In the genomic region with DNA sequence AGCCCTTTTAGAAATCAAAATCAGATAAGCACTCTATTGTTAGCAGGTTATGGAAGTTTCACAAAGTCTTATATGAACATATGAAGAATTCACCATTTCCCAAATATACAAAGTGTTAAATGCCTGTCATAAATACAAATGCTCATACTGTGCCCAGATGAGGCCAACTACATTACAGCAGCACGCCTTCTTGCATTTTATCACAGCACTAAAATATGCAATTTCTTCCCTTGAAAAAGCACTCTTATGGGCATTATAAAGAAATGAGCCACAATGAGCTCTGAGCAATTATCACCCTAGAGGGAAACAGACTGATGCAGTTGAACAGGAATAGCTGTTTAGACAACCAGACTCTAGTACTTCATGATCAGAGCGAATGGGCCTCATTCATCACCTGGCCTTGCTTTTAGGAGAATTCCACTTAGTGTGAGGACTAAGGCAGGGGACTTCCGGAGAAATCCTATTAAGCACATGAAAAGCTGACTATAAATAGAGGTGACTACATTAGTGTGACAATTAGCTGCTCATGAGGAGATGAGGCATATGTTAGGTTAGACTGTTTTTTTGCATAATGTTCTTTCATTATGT, we compare ENCODE assay signal across 28 mouse cellular contexts.
DNase-seq lines count a peak whose midpoint lies in the region; ATAC-seq and TF ChIP-seq lines count a peak whose summit lies in the region.
"Had no signal": no experiment of that assay in that cellular context is flagged by ENCODE, and none has a peak within 500 bp of the region (broad histone marks: within the 10 kb centered on the region; RNA-seq: fewer than 3 reads in every experiment).

No protein-coding gene starts in this region.

- H3K4me2 ChIP-seq in forebrain, embryonic 12.5 days, result no peak overlapping the region
- H3K4me2 ChIP-seq in hindbrain, embryonic 13.5 days, result no peak overlapping the region
- no peak overlapping the region for H3K4me2 ChIP-seq in midbrain, postnatal 0 days (ENCODE audit: low read depth, low read length, poor library complexity, severe bottlenecking)
- no peak overlapping the region for H3K4me2 ChIP-seq in midbrain, embryonic 15.5 days
- no peak overlapping the region for H3K4me2 ChIP-seq in neural tube, embryonic 14.5 days (ENCODE audit: low read depth, low read length)
- H3K4me2 ChIP-seq: embryonic facial prominence, embryonic 13.5 days; heart, embryonic 13.5 days; hindbrain, embryonic 14.5 days had no signal

- H3K9ac ChIP-seq in forebrain, embryonic 12.5 days, result no peak overlapping the region
- no peak overlapping the region for H3K9ac ChIP-seq in hindbrain, embryonic 13.5 days
- no peak overlapping the region for H3K9ac ChIP-seq in midbrain, postnatal 0 days (replicated peaks; ENCODE audit: low read length, poor library complexity, severe bottlenecking)
- H3K9ac ChIP-seq in midbrain, embryonic 15.5 days, result no peak overlapping the region
- H3K9ac ChIP-seq in neural tube, embryonic 14.5 days (replicated peaks; ENCODE audit: low read depth, low read length), result no peak overlapping the region
- H3K9ac ChIP-seq: embryonic facial prominence, embryonic 13.5 days; heart, embryonic 13.5 days; hindbrain, embryonic 14.5 days had no signal

- no peaks in the 10 kb centered on the region for H3K36me3 ChIP-seq in forebrain, embryonic 12.5 days (replicated peaks)
- no peaks in the 10 kb centered on the region for H3K36me3 ChIP-seq in forebrain, embryonic 10.5 days (replicated peaks)
- H3K36me3 ChIP-seq in hindbrain, embryonic 13.5 days, result no peaks in the 10 kb centered on the region
- H3K36me3 ChIP-seq in hindbrain, embryonic 10.5 days, result no peaks in the 10 kb centered on the region
- H3K36me3 ChIP-seq in midbrain, postnatal 0 days (ENCODE audit: insufficient read depth, low read length), result no peaks in the 10 kb centered on the region
- no peaks in the 10 kb centered on the region for H3K36me3 ChIP-seq in midbrain, embryonic 15.5 days (replicated peaks)
- no peaks in the 10 kb centered on the region for H3K36me3 ChIP-seq in neural tube, embryonic 14.5 days (ENCODE audit: control insufficient read depth, insufficient read depth, low read length)
- H3K36me3 ChIP-seq: embryonic facial prominence, embryonic 10.5 days; embryonic facial prominence, embryonic 13.5 days; heart, embryonic 10.5 days; heart, embryonic 13.5 days had no signal

- TF ChIP-seq POLR2A in cerebellum, adult 2 months (IDR thresholded peaks at IDR 0.05; ENCODE audit: borderline replicate concordance, insufficient read depth, low read length), result no peak

- no peaks in the 10 kb centered on the region for H3K4me1 ChIP-seq in forebrain, embryonic 12.5 days
- no peaks in the 10 kb centered on the region for H3K4me1 ChIP-seq in forebrain, embryonic 10.5 days
- H3K4me1 ChIP-seq in hindbrain, embryonic 13.5 days (replicated peaks), result no peaks in the 10 kb centered on the region
- no peaks in the 10 kb centered on the region for H3K4me1 ChIP-seq in hindbrain, embryonic 10.5 days (replicated peaks)
- H3K4me1 ChIP-seq in midbrain, postnatal 0 days (ENCODE audit: insufficient read depth, low read length), result no peaks in the 10 kb centered on the region
- H3K4me1 ChIP-seq in midbrain, embryonic 15.5 days, result no peaks in the 10 kb centered on the region
- 0 out of 2 replicates have a peak, but pooled peaks cover 2% of the 10 kb centered on the region for H3K4me1 ChIP-seq in neural tube, embryonic 14.5 days (ENCODE audit: control insufficient read depth, insufficient read depth, low read length)
- H3K4me1 ChIP-seq in cerebellum, adult 2 months (ENCODE audit: control insufficient read depth, insufficient read depth, low read length), result no peaks in the 10 kb centered on the region
- H3K4me1 ChIP-seq: embryonic facial prominence, embryonic 10.5 days; embryonic facial prominence, embryonic 13.5 days; heart, embryonic 10.5 days; heart, embryonic 13.5 days had no signal

- no peak for TF ChIP-seq CTCF in midbrain, postnatal 0 days (IDR thresholded peaks at IDR 0.05)
- TF ChIP-seq CTCF in cerebellum, adult 2 months (IDR thresholded peaks at IDR 0.05; ENCODE audit: borderline replicate concordance, insufficient read depth, low read depth, low read length), result no peak

- no peaks in the 10 kb centered on the region for H3K27me3 ChIP-seq in forebrain, embryonic 12.5 days
- no peaks in the 10 kb centered on the region for H3K27me3 ChIP-seq in forebrain, embryonic 10.5 days (ENCODE audit: poor library complexity, severe bottlenecking)
- H3K27me3 ChIP-seq in hindbrain, embryonic 13.5 days, result no peaks in the 10 kb centered on the region
- no peaks in the 10 kb centered on the region for H3K27me3 ChIP-seq in hindbrain, embryonic 10.5 days (ENCODE audit: insufficient read depth, poor library complexity, severe bottlenecking)
- H3K27me3 ChIP-seq in midbrain, postnatal 0 days (ENCODE audit: insufficient read depth, low read length), result no peaks in the 10 kb centered on the region
- no peaks in the 10 kb centered on the region for H3K27me3 ChIP-seq in midbrain, embryonic 15.5 days (replicated peaks)
- H3K27me3 ChIP-seq in neural tube, embryonic 14.5 days (ENCODE audit: control insufficient read depth, insufficient read depth, low read length), result no peaks in the 10 kb centered on the region
- no peaks in the 10 kb centered on the region for H3K27me3 ChIP-seq in cerebellum, adult 2 months (ENCODE audit: control insufficient read depth, insufficient read depth, low read length)
- H3K27me3 ChIP-seq: embryonic facial prominence, embryonic 13.5 days; heart, embryonic 13.5 days had no signal

- H3K4me3 ChIP-seq in forebrain, embryonic 12.5 days (replicated peaks), result no peak overlapping the region
- H3K4me3 ChIP-seq in forebrain, embryonic 10.5 days, result no peak overlapping the region
- H3K4me3 ChIP-seq in hindbrain, embryonic 13.5 days, result no peak overlapping the region
- no peak overlapping the region for H3K4me3 ChIP-seq in hindbrain, embryonic 10.5 days
- H3K4me3 ChIP-seq in midbrain, postnatal 0 days (ENCODE audit: low read depth, low read length), result no peak overlapping the region
- no peak overlapping the region for H3K4me3 ChIP-seq in midbrain, embryonic 15.5 days
- no peak overlapping the region for H3K4me3 ChIP-seq in neural tube, embryonic 14.5 days (ENCODE audit: low read depth, low read length)
- H3K4me3 ChIP-seq in cerebellum, adult 2 months (replicated peaks; ENCODE audit: insufficient read depth, low read depth, low read length), result no peak overlapping the region
- H3K4me3 ChIP-seq: embryonic facial prominence, embryonic 10.5 days; embryonic facial prominence, embryonic 13.5 days; erythroblast, embryonic 14.5 days; heart, embryonic 10.5 days; heart, embryonic 13.5 days had no signal

- H3K9me3 ChIP-seq in forebrain, embryonic 12.5 days, result no peaks in the 10 kb centered on the region
- H3K9me3 ChIP-seq in forebrain, embryonic 10.5 days, result no peaks in the 10 kb centered on the region
- no peaks in the 10 kb centered on the region for H3K9me3 ChIP-seq in hindbrain, embryonic 13.5 days
- H3K9me3 ChIP-seq in hindbrain, embryonic 10.5 days, result no peaks in the 10 kb centered on the region
- no peaks in the 10 kb centered on the region for H3K9me3 ChIP-seq in midbrain, postnatal 0 days (ENCODE audit: low read length)
- no peaks in the 10 kb centered on the region for H3K9me3 ChIP-seq in midbrain, embryonic 15.5 days
- no peaks in the 10 kb centered on the region for H3K9me3 ChIP-seq in neural tube, embryonic 14.5 days (ENCODE audit: control insufficient read depth, low read length)
- H3K9me3 ChIP-seq: embryonic facial prominence, embryonic 10.5 days; embryonic facial prominence, embryonic 13.5 days; heart, embryonic 10.5 days; heart, embryonic 13.5 days had no signal

- WGBS in forebrain, embryonic 12.5 days, result 74% methylated on average over 3 of the region's 3 CpGs
- 83% methylated on average over 3 of the region's 3 CpGs for WGBS in forebrain, embryonic 10.5 days
- 69% methylated on average over 3 of the region's 3 CpGs for WGBS in hindbrain, embryonic 13.5 days
- WGBS in hindbrain, embryonic 10.5 days, result 91% methylated on average over 3 of the region's 3 CpGs
- 82% methylated on average over 3 of the region's 3 CpGs for WGBS in midbrain, postnatal 0 days
- WGBS in midbrain, embryonic 15.5 days, result 77% methylated on average over 3 of the region's 3 CpGs
- 27% methylated on average over 3 of the region's 3 CpGs for WGBS in neural tube, embryonic 14.5 days
- 88% methylated on average over 3 of the region's 3 CpGs for WGBS in cerebellum, adult 2 months

- peak; percentile 33; the same call in 1 of the 2 replicates for ATAC-seq in forebrain, embryonic 12.5 days (ENCODE audit: low FRiP score)
- ATAC-seq in hindbrain, embryonic 13.5 days (ENCODE audit: low FRiP score), result 0 out of 2 replicates have a peak, but pooled peaks have one; percentile 52
- ATAC-seq in midbrain, postnatal 0 days (ENCODE audit: low FRiP score), result no peak
- ATAC-seq in midbrain, embryonic 15.5 days (replicated peaks), result no peak
- peak; percentile 94 for ATAC-seq in neural tube, embryonic 14.5 days (ENCODE audit: low read depth)
- ATAC-seq: activated CD4-positive, CD25-positive, alpha-beta regulatory T cell, adult 4 months; inflammation-experienced regulatory T-cells, adult 6 months; intestine, embryonic 16.5 days had no signal

- H3K27ac ChIP-seq in forebrain, embryonic 12.5 days, result no peak overlapping the region
- no peak overlapping the region for H3K27ac ChIP-seq in forebrain, embryonic 10.5 days
- no peak overlapping the region for H3K27ac ChIP-seq in hindbrain, embryonic 13.5 days
- no peak overlapping the region for H3K27ac ChIP-seq in hindbrain, embryonic 10.5 days
- no peak overlapping the region for H3K27ac ChIP-seq in midbrain, postnatal 0 days (ENCODE audit: low read depth, low read length)
- H3K27ac ChIP-seq in midbrain, embryonic 15.5 days, result no peak overlapping the region
- H3K27ac ChIP-seq in neural tube, embryonic 14.5 days (ENCODE audit: low read depth, low read length), result no peak overlapping the region
- no peak overlapping the region for H3K27ac ChIP-seq in cerebellum, adult 2 months (ENCODE audit: insufficient read depth, low read length)
- H3K27ac ChIP-seq: embryonic facial prominence, embryonic 10.5 days; embryonic facial prominence, embryonic 13.5 days; heart, embryonic 10.5 days; heart, embryonic 13.5 days; hindbrain, embryonic 14.5 days had no signal

- no peak for DNase-seq in forebrain, embryonic 10.5 days (ENCODE audit: extremely low spot score, low spot score)
- DNase-seq in hindbrain, embryonic 10.5 days (ENCODE audit: low spot score), result no peak
- DNase-seq in midbrain, postnatal 0 days (ENCODE audit: low spot score), result peak; percentile 12
- no peak for DNase-seq in cerebellum, adult 2 months
- DNase-seq: adrenal gland, adult 8-10 months; adrenal gland, postnatal 25 days; cerebellum, adult 18-20 months; cerebellum, adult 9-11 months; cerebellum, postnatal 25 days; embryo, embryonic 11 days; gastrocnemius, postnatal 25 days; heart, adult 18-20 months; heart, postnatal 14 days; heart, postnatal 4 days; kidney, adult 18-20 months had no signal

Comparison
In these comparisons a context has a peak if more than half of its experiments do, and no peak if none do; other contexts are left out.
1. ATAC-seq: peak in forebrain, embryonic 12.5 days (single experiment), hindbrain, embryonic 13.5 days (single experiment) and neural tube, embryonic 14.5 days (single experiment); none in midbrain, postnatal 0 days (single experiment) and midbrain, embryonic 15.5 days (single experiment).